Mouse (Mus musculus) hindbrain, embryonic 15.5 days (tissue): ENCODE results near the gene Nup188. TPM values are rescaled to one million over a fixed set of nuclear protein-coding genes. Genes with fewer than 3 reads are reported as not detected.
A peak's percentile ranks its signal among the peaks of the same experiment; 100 is the strongest.

Experiments
- ATAC-seq: fragments of 200-750 bp; cut with Nextera tagmentation; 2 replicates; pipeline ENCODE4 v1.8.0; 2017; ENCODE audit warnings: low read depth, moderate number of reproducible peaks, moderate TSS enrichment; ENCODE audit not compliant: low FRiP score
- H3K27ac ChIP-seq: fragments of 300-500 bp; sonication (generic); replicated peaks from 2 replicates; pipeline ENCODE4 v1.5.1; 2015; ENCODE audit warnings: mild to moderate bottlenecking, inconsistent platforms
- H3K27me3 ChIP-seq: fragments of 300-500 bp; sonication (generic); 2 replicates; pipeline ENCODE4 v1.6.1; 2015; ENCODE audit warnings: control low read depth, inconsistent platforms
- H3K36me3 ChIP-seq: fragments of 300-500 bp; sonication (generic); 2 replicates; pipeline ENCODE4 v1.6.1; 2015; ENCODE audit warnings: control low read depth, inconsistent platforms
- H3K4me1 ChIP-seq: fragments of 300-500 bp; sonication (generic); replicated peaks from 2 replicates; pipeline ENCODE4 v1.6.1; 2015; ENCODE audit warnings: control low read depth, inconsistent platforms
- H3K4me2 ChIP-seq: fragments of 300-500 bp; sonication (generic); 2 replicates; pipeline ENCODE4 v1.6.1; 2015; ENCODE audit warnings: moderate library complexity, mild to moderate bottlenecking, inconsistent platforms
- H3K4me3 ChIP-seq: fragments of 300-500 bp; sonication (generic); 2 replicates; pipeline ENCODE4 v1.5.1; 2015; ENCODE audit warnings: mild to moderate bottlenecking, inconsistent platforms
- H3K9ac ChIP-seq: fragments of 300-500 bp; sonication (generic); 2 replicates; pipeline ENCODE4 v1.6.1; 2015; ENCODE audit warnings: inconsistent platforms
- H3K9me3 ChIP-seq: fragments of 300-500 bp; sonication (generic); 2 replicates; pipeline ENCODE4 v1.6.1; 2016; ENCODE audit warnings: control low read depth, inconsistent platforms
- WGBS: fragments of 180-500 bp; shearing (Covaris S2); methylation state at CpG from one replicate; pipeline ENCODE4 v1.1.7; 2015; 5-methylcytosine and 5-hydroxymethylcytosine counted together
- polyA plus RNA-seq: library from polyadenylated mRNA; unstranded; fragments of >200 nt; fragmentation: Nextera tagmentation; extraction: Ambion mirVana; gene quantifications from 2 replicates; pipeline ENCODE4 v1.2.1, GENCODE M21; 2015

The Nup188 gene
- polyA plus RNA-seq, result 15.7 and 20.9 TPM in 2 replicates

GRCm38 (mm10) chr2:30286192-30287026, at the start of gene Nup188, which contains the start of gene Dolk:
Gene Nup188, plus strand, starts transcription at chr2:30286397.
Gene Dolk, minus strand, starts transcription at chr2:30286334.
- H3K9me3 ChIP-seq, result no peaks in the 10 kb centered on the region
- no peaks in the 10 kb centered on the region for H3K27me3 ChIP-seq
- ATAC-seq, result peak; percentile 92
- peak within 1 kb of the TSS; percentile 81 for H3K4me2 ChIP-seq
- H3K36me3 ChIP-seq, result peaks cover 4% of the 10 kb centered on the region; the same call in 1 of the 2 replicates
- under 1% methylated on average over 64 of the region's 68 CpGs for WGBS
- peak within 1 kb of the TSS; percentile 94 for H3K4me3 ChIP-seq
- peaks cover 27% of the 10 kb centered on the region for H3K4me1 ChIP-seq
- H3K9ac ChIP-seq, result peak within 1 kb of the TSS; percentile 93
- H3K27ac ChIP-seq, result peak within 1 kb of the TSS; percentile 76

- Histone ChIP-seq H3K9ac (peak overlapping the region; percentile 59), H3K4me3 (peak overlapping the region; percentile 73), H3K27me3 (no peaks in the 10 kb centered on the region), H3K4me2 (peak overlapping the region; percentile 87), H3K27ac (peak overlapping the region; percentile 93), H3K36me3 (peaks cover 14% of the 10 kb centered on the region), H3K4me1 (peaks cover 29% of the 10 kb centered on the region), H3K9me3 (no peaks in the 10 kb centered on the region)
- ATAC-seq, result no peak
- 4% methylated on average over 18 of the region's 18 CpGs for WGBS
Observed at GRCm38 (mm10) chr2:30236426-30237198, 49.6 kb upstream of the Nup188 start.

GRCm38 (mm10) chr2:30237199-30237880, 48.9 kb upstream of the Nup188 start, which contains the start of gene Lrrc8a:
Gene Lrrc8a, plus strand, starts transcription at chr2:30237715.
- H3K27ac ChIP-seq, result peak within 1 kb of the TSS; percentile 93
- peak within 1 kb of the TSS; percentile 77 for H3K9ac ChIP-seq
- no peaks in the 10 kb centered on the region for H3K9me3 ChIP-seq
- peak within 1 kb of the TSS; percentile 87 for H3K4me2 ChIP-seq
- under 1% methylated on average over 66 of the region's 67 CpGs for WGBS
- ATAC-seq, result peak; percentile 98
- H3K4me1 ChIP-seq, result peaks cover 31% of the 10 kb centered on the region
- peaks cover 17% of the 10 kb centered on the region for H3K36me3 ChIP-seq
- no peaks in the 10 kb centered on the region for H3K27me3 ChIP-seq
- H3K4me3 ChIP-seq, result peak within 1 kb of the TSS; percentile 73

- peak overlapping the region; percentile 87 for H3K4me2 ChIP-seq
- H3K9ac ChIP-seq, result peak overlapping the region; percentile 77
- no peaks in the 10 kb centered on the region for H3K9me3 ChIP-seq
- peaks cover 37% of the 10 kb centered on the region for H3K4me1 ChIP-seq
- H3K36me3 ChIP-seq, result peaks cover 17% of the 10 kb centered on the region
- H3K4me3 ChIP-seq, result peak overlapping the region; percentile 73
- H3K27ac ChIP-seq, result peak overlapping the region; percentile 93
- no peaks in the 10 kb centered on the region for H3K27me3 ChIP-seq
- under 1% methylated on average over 33 of the region's 42 CpGs for WGBS
- ATAC-seq, result peak; percentile 92
Observed at GRCm38 (mm10) chr2:30237881-30238280, 48.3 kb upstream of the Nup188 start.

- Histone ChIP-seq H3K4me1 (peaks cover 41% of the 10 kb centered on the region), H3K27ac (0 out of 2 replicates have a peak overlapping the region, but pooled peaks have one; percentile 3), H3K4me3 (peak overlapping the region; percentile 73), H3K9ac (peak overlapping the region; percentile 77), H3K9me3 (no peaks in the 10 kb centered on the region), H3K27me3 (no peaks in the 10 kb centered on the region), H3K36me3 (peaks cover 24% of the 10 kb centered on the region), H3K4me2 (peak overlapping the region; percentile 87)
- no peak for ATAC-seq
- WGBS, result 82% methylated on average over 3 of the region's 3 CpGs
Observed at GRCm38 (mm10) chr2:30238906-30239465, 47.2 kb upstream of the Nup188 start.

GRCm38 (mm10) chr2:30239777-30240176, 46.4 kb upstream of the Nup188 start:
- no peak overlapping the region for H3K4me3 ChIP-seq
- peaks cover 41% of the 10 kb centered on the region for H3K4me1 ChIP-seq

GRCm38 (mm10) chr2:30240267-30240666, 45.9 kb upstream of the Nup188 start, which contains the start of gene Gm28035:
Gene Gm28035, plus strand, starts transcription at chr2:30240567.
- H3K4me2 ChIP-seq, result peak within 1 kb of the TSS; percentile 87
- peaks cover 41% of the 10 kb centered on the region for H3K4me1 ChIP-seq
- no peak within 1 kb of the TSS for H3K9ac ChIP-seq
- peaks cover 24% of the 10 kb centered on the region for H3K36me3 ChIP-seq
- no peaks in the 10 kb centered on the region for H3K9me3 ChIP-seq
- WGBS, result 87% methylated on average over 2 of the region's 2 CpGs
- no peak within 1 kb of the TSS for H3K27ac ChIP-seq
- no peak for ATAC-seq
- no peaks in the 10 kb centered on the region for H3K27me3 ChIP-seq
- no peak within 1 kb of the TSS for H3K4me3 ChIP-seq

More at GRCm38 (mm10) chr2:30239777-30240176, 46.4 kb upstream of the Nup188 start:
- no peaks in the 10 kb centered on the region for H3K9me3 ChIP-seq
- no peak overlapping the region for H3K27ac ChIP-seq
- peaks cover 24% of the 10 kb centered on the region for H3K36me3 ChIP-seq
- no peak for ATAC-seq
- H3K27me3 ChIP-seq, result no peaks in the 10 kb centered on the region
- peak overlapping the region; percentile 87 for H3K4me2 ChIP-seq
- H3K9ac ChIP-seq, result no peak overlapping the region
- 88% methylated on average over 4 of the region's 4 CpGs for WGBS

- Histone ChIP-seq H3K27ac (peak overlapping the region; percentile 18; the same call in 1 of the 2 replicates), H3K9me3 (no peaks in the 10 kb centered on the region), H3K4me1 (peaks cover 33% of the 10 kb centered on the region), H3K4me2 (no peak overlapping the region), H3K4me3 (no peak overlapping the region), H3K36me3 (peaks cover 24% of the 10 kb centered on the region), H3K9ac (no peak overlapping the region), H3K27me3 (no peaks in the 10 kb centered on the region)
- 26% methylated on average over 4 of the region's 4 CpGs for WGBS
- no peak for ATAC-seq
Observed at GRCm38 (mm10) chr2:30242509-30242908, 43.7 kb upstream of the Nup188 start.

- 92% methylated on average over 4 of the region's 4 CpGs for WGBS
- peaks cover 27% of the 10 kb centered on the region for H3K36me3 ChIP-seq
- H3K4me1 ChIP-seq, result peaks cover 30% of the 10 kb centered on the region
- no peak for ATAC-seq
- H3K9ac ChIP-seq, result no peak overlapping the region
- no peak overlapping the region for H3K4me2 ChIP-seq
- H3K9me3 ChIP-seq, result no peaks in the 10 kb centered on the region
- no peaks in the 10 kb centered on the region for H3K27me3 ChIP-seq
- no peak overlapping the region for H3K4me3 ChIP-seq
- H3K27ac ChIP-seq, result no peak overlapping the region
Observed at GRCm38 (mm10) chr2:30243391-30243790, 42.8 kb upstream of the Nup188 start.

- Histone ChIP-seq H3K36me3 (peaks cover 31% of the 10 kb centered on the region), H3K9ac (no peak overlapping the region), H3K4me1 (peaks cover 17% of the 10 kb centered on the region), H3K27me3 (no peaks in the 10 kb centered on the region), H3K9me3 (no peaks in the 10 kb centered on the region), H3K27ac (no peak overlapping the region), H3K4me3 (no peak overlapping the region), H3K4me2 (no peak overlapping the region)
- no peak for ATAC-seq
- WGBS, result 83% methylated on average over 7 of the region's 7 CpGs
Observed at GRCm38 (mm10) chr2:30244595-30245178, 41.5 kb upstream of the Nup188 start.

GRCm38 (mm10) chr2:30247036-30247435, 39.2 kb upstream of the Nup188 start:
- Histone ChIP-seq H3K9me3 (no peaks in the 10 kb centered on the region), H3K4me3 (no peak overlapping the region), H3K27me3 (no peaks in the 10 kb centered on the region), H3K9ac (no peak overlapping the region), H3K36me3 (peaks cover 16% of the 10 kb centered on the region), H3K4me2 (no peak overlapping the region), H3K4me1 (peaks cover 14% of the 10 kb centered on the region; the same call in 1 of the 2 replicates), H3K27ac (no peak overlapping the region)
- WGBS, result 92% methylated on average over 5 of the region's 5 CpGs
- ATAC-seq, result no peak
